Mouse (Mus musculus): ENCODE data around the gene Rab10. TPM values are rescaled to one million over a fixed set of nuclear protein-coding genes. Genes with fewer than 3 reads are reported as not detected.

The Rab10 gene
- total RNA-seq, 2 experiments from 2014 or later: 113 to 115 TPM

GRCm38 (mm10) chr12:3236163-3236641 lies 73.6 kb downstream of the Rab10 start:
- peak; percentile 14 for DNase-seq

GRCm38 (mm10) chr12:3235646-3236161 lies 74.1 kb downstream of the Rab10 start:
- DNase-seq: peak; percentile 96

DNA sequence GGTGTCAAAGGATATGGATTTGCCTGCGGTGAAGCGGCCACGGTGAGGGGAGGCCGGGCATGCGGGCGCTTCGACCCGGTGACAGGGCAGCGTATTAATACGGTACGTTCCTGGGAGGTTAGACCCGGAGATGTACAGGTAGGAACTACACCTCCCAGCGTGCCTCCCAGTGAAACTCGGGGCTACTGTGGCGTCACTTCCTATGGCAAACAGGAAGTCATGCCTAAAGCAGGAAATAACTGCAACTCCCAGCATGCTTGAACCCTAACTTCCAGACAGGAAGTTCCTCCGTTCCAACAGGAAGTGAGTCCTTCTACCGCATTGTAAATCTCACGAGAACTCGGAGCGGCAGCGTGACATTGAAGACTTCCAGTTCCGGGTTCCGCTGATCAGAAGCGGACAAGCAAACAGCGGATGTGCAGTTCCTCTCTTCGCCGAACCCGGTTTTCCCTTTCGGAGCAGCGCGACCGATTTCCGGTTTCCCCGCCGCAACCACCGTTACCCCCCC lies 74.6 kb downstream of the Rab10 start:
- peak; percentile 88 for DNase-seq

- no peak for DNase-seq
Measured at GRCm38 (mm10) chr12:3234061-3234460, 75.7 kb downstream of the Rab10 start.

DNA sequence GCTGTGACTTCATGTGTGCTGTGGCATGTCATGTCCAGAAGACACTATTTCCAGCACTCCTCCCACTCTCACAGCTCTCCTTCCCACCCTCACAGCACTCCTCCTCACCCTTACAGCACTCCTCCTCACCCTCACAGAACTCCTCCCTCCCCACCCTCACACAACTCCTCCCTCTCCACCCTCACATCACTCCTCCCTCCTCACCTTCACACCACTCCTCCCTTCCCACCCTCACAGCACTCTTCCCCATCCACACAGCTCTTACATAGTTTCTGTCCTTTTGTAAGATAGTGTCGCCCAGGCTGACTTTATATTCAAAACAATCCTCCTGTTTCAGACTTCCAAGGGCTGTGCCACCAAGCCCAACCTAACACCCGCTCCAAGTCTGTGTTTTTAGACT lies 86.4 kb downstream of the Rab10 start:
- no peak for DNase-seq

- no peak for DNase-seq
Measured at GRCm38 (mm10) chr12:3210181-3210580, 99.6 kb downstream of the Rab10 start.

DNA sequence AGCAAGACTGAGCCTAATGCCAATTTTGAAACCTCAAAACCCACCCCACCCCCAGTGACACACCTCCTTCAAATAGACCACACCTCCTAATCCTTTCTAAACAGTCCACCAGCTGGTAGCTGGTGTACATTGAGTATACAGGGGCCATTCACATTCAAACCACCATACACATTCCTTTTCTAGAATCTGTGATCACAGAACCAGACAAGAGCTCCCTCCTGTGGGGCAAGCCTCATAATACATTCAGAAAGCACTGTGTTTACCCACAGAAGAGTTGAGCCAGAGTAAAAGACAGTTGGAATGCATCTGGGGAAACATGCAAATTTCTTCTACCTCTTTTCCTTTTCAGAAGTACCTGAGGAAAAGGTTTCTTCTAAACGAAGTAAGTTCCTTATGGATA lies 100.6 kb downstream of the Rab10 start:
- DNase-seq: peak; percentile 13

Other genes starting within 250 kb of the Rab10 start
- 1 to 10 TPM; 5.2 to 5.7 TPM for gene Kif3c, start 55.2 kb upstream of the Rab10 start, total RNA-seq (2021)
- 10 to 100 TPM; 33.9 to 39.0 TPM for gene Asxl2, start 116.9 kb upstream of the Rab10 start, total RNA-seq (2021)